Mouse (Mus musculus) regulatory T cell (primary cell): Measurements from ENCODE around the gene Olfr1122.
"Not testable (repeated sequence)": the region's sequence is repeated elsewhere in the genome, so short reads cannot be mapped to it uniquely, and the experiment has no call there.

ENCODE experiments used
- in situ Hi-C: fragments of 300-600 bp; cut with MboI, MseI; formaldehyde crosslinking; loops from one replicate; pipeline ENCODE4 v1.15.1; 2025; ENCODE audit warnings: high pct_unique_total_duplicates

The Olfr1122 gene

GRCm38 (mm10) chr2:87385549-87385948 lies at the start of gene Olfr1122:
Olfr1122 (plus strand) TSS chr2:87385849.
- in situ Hi-C loops: no loop called here

GRCm38 (mm10) chr2:87354515-87354914 lies 31.1 kb upstream of the Olfr1122 start, which contains the start of gene Olfr1120:
Olfr1120 (plus strand) TSS chr2:87354815.
- in situ Hi-C loops: no loop called here

DNA sequence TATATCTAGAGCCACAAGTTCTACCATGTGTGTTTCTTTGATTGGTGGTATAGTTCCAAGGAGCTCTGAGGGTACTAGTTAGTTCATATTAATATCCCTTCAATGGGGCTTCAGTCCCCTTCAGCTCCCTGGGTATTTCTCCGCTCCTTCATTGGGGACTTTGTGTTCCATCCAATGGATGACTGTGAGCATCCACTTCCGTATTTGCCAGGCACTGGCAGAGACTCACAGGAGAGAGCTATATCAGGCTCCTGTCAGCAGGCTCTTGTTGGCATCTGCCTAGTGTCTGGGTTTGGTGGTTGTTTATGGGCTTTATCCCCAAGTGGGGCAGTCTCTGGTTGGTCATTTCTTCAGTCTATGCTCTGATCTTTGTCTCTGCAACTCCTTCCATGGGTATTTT lies 25.5 kb upstream of the Olfr1122 start:
- in situ Hi-C loops: not testable (repeated sequence)

- in situ Hi-C loops: no loop called here
Measured at GRCm38 (mm10) chr2:87369595-87369994, 16.1 kb upstream of the Olfr1122 start, which contains the start of gene Olfr1121. Olfr1121 (plus strand) TSS chr2:87369895.

DNA sequence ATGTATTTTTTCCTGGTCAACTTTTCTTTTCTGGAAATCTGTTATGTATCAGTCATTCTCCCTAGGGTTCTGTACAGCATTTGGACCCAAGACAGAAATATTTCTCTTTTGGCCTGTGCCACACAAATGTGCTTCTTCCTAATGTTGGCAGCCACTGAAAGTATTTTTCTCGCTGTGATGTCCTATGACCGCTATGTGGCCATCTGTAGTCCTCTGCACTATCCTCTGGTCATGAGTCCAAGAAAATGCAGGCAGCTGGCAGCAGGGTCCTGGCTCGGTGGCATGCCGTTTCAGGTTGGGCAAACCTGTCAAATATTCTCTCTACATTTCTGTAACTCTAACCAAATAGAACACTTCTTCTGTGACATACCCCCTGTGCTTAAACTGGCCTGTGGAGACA lies 13.9 kb upstream of the Olfr1122 start:
- in situ Hi-C loops: no loop called here

DNA sequence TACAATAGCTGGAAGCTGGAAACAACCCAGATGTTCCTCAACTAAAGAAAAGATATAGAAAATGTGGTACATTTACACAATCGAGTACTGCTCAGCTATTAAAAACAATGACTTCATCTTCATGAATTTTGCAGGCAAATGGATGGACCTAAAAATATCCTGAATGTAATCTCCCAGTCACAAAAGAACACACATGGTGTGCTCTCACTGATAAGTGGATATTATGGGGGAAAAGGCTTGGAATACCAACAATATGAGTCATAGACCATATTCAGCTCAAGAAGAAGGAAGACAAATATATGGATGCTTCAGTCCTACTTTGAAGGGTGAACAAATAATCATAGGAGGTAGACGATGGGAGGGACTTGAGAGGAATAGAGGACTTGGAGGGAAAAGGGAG lies 1.7 kb upstream of the Olfr1122 start:
- in situ Hi-C loops: no loop called here

DNA sequence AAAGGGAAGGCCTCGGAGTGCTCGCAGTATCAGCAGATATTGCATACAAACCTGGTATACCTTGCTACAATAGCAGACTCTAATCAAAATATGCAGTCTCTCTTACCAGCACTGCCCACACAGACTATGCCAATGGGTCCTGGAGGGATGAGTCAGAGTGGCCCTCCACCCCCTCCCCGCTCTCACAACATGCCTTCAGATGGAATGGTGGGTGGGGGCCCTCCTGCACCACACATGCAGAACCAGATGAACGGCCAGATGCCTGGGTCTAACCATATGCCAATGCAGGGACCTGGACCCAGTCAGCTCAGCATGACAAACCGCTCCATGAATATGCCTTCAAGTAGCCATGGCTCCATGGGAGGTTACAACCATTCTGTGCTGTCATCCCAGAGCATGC lies 8.0 kb downstream of the Olfr1122 start:
- in situ Hi-C loops: not testable (repeated sequence)

GRCm38 (mm10) chr2:87394686-87395085 lies 9.0 kb downstream of the Olfr1122 start:
- in situ Hi-C loops: not testable (repeated sequence)

DNA sequence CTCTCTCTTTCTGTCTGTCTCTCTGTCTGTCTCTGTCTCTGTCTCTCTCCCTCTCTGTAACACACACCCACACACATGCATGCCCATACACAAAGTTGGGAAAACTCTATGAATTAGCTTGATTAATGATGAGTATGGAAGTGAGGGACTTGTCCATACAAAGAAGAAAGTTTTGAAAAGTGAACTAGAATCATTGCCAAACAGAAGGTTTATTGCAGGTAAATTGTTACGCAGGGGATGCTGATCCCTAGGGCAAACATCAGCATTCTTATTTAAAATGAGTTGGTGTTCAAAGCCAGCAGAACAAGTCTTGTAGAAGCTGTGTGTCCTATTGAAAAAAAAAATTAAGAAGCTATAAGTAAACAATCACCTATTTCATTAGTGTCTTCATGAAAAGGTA lies 30.7 kb downstream of the Olfr1122 start, which contains the start of gene Olfr1123:
TSS of gene Olfr1123 (plus strand) at position 301 of the 400 bp plus-strand sequence.
- in situ Hi-C loops: no loop called here

GRCm38 (mm10) chr2:87429975-87430374 lies 44.3 kb downstream of the Olfr1122 start, which contains the start of gene Olfr1124:
Olfr1124 (plus strand) TSS chr2:87430275.
- in situ Hi-C loops: no loop called here

GRCm38 (mm10) chr2:87437731-87438130 lies 52.1 kb downstream of the Olfr1122 start:
- in situ Hi-C loops: no loop called here
